Mouse (Mus musculus) erythroblast, embryonic 14.5 days (primary cell): ENCODE results near the gene Eif2s2. TPM values are rescaled to one million over a fixed set of nuclear protein-coding genes. Genes with fewer than 3 reads are reported as not detected.

ENCODE experiments used
- H3K27me3 ChIP-seq: 2 replicates; pipeline ENCODE4 v1.6.1; 2012; ENCODE audit warnings: inconsistent platforms; ENCODE audit not compliant: control insufficient read depth
- H3K36me3 ChIP-seq: 2 replicates; pipeline ENCODE4 v1.6.1; 2012; ENCODE audit warnings: mild to moderate bottlenecking, inconsistent platforms; ENCODE audit not compliant: control insufficient read depth
- H3K4me1 ChIP-seq: 2 replicates; pipeline ENCODE4 v1.6.1; 2012; ENCODE audit warnings: inconsistent platforms; ENCODE audit not compliant: control insufficient read depth
- H3K4me3 ChIP-seq: replicated peaks from 2 replicates; pipeline ENCODE3; 2012; ENCODE audit warnings: moderate library complexity, mild to moderate bottlenecking, inconsistent platforms
- H3K9me3 ChIP-seq: 2 replicates; pipeline ENCODE4 v1.6.1; 2012; ENCODE audit warnings: low read length, inconsistent platforms, mixed read lengths; ENCODE audit not compliant: control insufficient read depth
- GATA1 ChIP-seq: IDR thresholded peaks from 2 replicates; pipeline ENCODE4 v1.6.1; 2012; ENCODE audit warnings: low read length, inconsistent platforms, mixed read lengths
- TAL1 ChIP-seq: IDR thresholded peaks from 3 replicates; pipeline ENCODE4 v1.6.1; 2012; ENCODE audit warnings: low read length, inconsistent platforms, mixed read lengths
- polyA plus RNA-seq: library from polyadenylated mRNA; stranded (reverse); fragments of >175 nt; gene quantifications from 2 replicates; pipeline ENCODE4 v1.2.3, GENCODE M21; 2012

The Eif2s2 gene
- polyA plus RNA-seq, 1 experiment: 3.2 TPM

DNA sequence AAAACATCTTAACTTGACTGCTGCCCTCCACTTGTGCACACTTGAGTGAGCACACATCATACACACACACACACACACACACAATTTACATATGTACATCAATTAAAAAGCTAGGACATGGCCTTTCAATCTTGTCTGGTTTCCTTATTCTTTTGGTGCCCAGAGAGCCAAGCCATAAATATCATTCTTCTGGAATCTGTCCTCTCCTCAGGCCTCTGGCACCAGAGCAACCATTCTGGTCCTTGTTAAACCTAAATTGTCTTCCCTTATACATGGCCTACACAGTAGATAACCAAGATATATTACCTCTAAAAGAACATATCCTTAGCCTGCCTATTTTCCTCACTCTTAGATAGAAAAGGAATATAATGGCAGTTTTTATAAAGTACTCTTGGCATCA is 44.6 kb downstream of the Eif2s2 start:
- H3K4me3 ChIP-seq: no peak overlapping the region
- peaks cover 67% of the 10 kb centered on the region for H3K36me3 ChIP-seq
- no peak for TF ChIP-seq TAL1
- TF ChIP-seq GATA1: no peak
- H3K4me1 ChIP-seq: no peaks in the 10 kb centered on the region
- H3K9me3 ChIP-seq: no peaks in the 10 kb centered on the region
- H3K27me3 ChIP-seq: no peaks in the 10 kb centered on the region

DNA sequence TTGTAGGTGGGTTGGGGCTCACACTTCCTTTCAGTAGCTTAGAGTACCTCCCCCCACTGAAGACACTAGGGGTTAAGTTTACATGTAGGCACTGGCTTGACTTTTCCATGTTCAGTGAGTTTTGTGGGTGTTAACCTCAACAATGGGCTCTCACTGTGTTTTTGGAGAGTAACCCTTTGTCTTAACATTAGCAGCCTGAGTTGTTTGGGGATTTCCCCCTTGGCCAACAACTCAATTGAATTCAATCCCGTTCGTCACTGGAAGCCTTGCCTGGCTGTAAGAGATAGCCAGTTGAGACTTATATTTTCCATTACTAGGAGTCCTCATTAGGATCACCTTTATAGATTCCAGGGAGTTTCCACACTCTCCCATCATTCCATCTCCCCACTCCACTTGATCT is 56.2 kb downstream of the Eif2s2 start:
- TF ChIP-seq GATA1 (no peak), TAL1 (no peak)
- Histone ChIP-seq H3K36me3 (peaks cover 36% of the 10 kb centered on the region), H3K4me3 (no peak overlapping the region), H3K4me1 (peaks cover 19% of the 10 kb centered on the region), H3K27me3 (no peaks in the 10 kb centered on the region), H3K9me3 (no peaks in the 10 kb centered on the region)

DNA sequence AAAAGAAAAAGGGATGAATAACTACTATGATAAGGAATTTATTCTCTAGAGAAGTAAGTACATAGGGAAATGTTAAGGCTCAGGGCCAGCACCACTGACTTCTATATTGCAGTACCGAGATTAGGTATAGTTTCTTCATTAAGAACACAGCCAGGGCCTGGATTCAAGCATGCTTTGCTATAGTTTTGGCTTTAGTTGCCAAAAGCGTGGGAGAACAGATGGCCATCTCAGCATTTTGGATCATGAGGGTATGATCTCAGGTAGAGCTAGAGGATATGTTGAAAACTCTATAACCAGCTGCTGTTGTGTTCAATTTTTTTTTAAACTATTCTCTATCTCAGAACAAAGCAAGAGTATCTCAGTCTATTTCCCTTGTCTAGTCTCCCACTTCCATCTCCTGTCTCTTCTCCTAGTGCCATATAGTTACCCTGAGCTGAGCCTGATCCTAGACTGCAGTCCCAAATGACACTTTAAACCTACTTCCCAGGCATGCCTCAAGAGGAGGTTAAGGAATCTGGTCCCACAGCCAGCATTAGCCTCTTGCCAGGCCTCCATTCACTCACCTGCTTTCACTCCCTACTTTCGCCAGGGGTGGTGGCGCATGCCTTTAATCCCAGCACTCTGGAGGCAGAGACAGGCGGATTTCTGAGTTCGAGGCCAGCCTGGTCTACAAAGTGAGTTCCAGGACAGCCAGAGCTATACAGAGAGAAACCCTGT is 58.4 kb downstream of the Eif2s2 start:
- TF ChIP-seq GATA1: no peak
- no peak for TF ChIP-seq TAL1
- no peaks in the 10 kb centered on the region for H3K27me3 ChIP-seq
- H3K36me3 ChIP-seq: peaks cover 57% of the 10 kb centered on the region
- no peak overlapping the region for H3K4me3 ChIP-seq
- no peaks in the 10 kb centered on the region for H3K9me3 ChIP-seq
- H3K4me1 ChIP-seq: peaks cover 36% of the 10 kb centered on the region

DNA sequence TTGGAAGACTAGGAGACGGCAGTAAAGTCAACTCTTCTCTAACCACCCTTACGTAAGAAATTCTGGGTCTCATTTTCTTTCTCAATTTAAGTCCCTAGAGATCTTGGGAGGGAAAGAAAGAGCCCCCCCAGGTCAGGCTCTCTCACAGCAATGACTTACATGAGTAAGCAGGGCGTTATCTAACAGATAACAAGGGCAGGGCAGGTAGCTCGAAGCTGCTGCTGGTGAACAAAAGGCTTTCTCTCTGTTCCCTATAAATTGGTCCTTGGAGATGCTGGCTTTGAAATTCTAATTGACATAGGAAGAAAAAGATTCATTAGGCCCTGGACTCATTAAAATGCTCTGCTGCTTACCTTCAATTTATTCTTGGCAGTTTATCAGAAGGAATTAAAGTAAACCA is 60.3 kb downstream of the Eif2s2 start:
- H3K4me3 ChIP-seq: no peak overlapping the region
- H3K4me1 ChIP-seq: peaks cover 36% of the 10 kb centered on the region
- H3K27me3 ChIP-seq: no peaks in the 10 kb centered on the region
- no peaks in the 10 kb centered on the region for H3K9me3 ChIP-seq
- H3K36me3 ChIP-seq: peaks cover 73% of the 10 kb centered on the region
- TF ChIP-seq TAL1: no peak
- TF ChIP-seq GATA1: no peak

DNA sequence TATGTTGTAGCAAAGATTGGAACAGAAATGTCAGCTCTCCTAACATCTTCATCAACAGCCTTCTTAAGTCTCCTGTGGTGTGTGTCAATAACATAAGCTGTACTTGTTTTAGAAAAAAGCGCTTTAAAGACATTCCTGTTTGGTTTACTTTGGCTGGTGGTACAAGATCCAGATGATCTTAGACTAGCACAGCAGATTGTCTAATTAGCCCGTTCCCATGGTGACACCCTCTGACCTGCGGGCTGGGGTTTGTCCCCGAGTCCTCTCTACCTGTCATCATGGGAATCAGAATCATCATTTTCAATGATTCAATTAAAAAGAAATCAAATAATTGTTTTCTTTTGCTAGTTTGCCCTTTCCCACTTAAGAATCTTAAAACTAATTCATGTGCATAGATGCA is 65.2 kb downstream of the Eif2s2 start:
- H3K4me1 ChIP-seq: peaks cover 32% of the 10 kb centered on the region

DNA sequence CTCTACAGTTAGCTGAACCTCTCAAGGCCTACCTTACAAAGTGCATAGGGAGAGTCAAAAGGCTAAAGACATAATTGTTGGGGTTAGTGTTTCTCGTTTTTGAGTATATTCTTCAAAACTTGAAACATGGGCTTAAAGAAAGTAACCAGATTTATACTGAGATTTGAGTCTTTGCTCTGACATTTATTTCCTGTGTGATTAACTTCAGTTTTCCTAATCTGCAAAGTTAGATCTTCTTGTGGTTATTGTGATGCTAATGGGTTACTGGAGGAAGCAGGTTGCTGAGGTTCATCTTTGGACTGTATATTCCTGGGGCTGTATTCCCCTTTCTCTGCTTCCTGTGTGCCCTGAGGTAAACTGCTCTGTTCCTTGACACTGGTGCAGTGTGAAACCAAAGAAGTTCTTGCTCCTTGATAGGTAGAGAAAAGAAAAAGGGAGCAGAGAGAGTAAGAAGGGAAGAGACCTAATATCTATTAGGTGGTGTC is 66.6 kb downstream of the Eif2s2 start:
- TF ChIP-seq TAL1: no peak
- TF ChIP-seq GATA1: no peak
- no peak overlapping the region for H3K4me3 ChIP-seq
- no peaks in the 10 kb centered on the region for H3K9me3 ChIP-seq
- peaks cover 20% of the 10 kb centered on the region for H3K4me1 ChIP-seq
- no peaks in the 10 kb centered on the region for H3K27me3 ChIP-seq
- H3K36me3 ChIP-seq: peaks cover 86% of the 10 kb centered on the region

More for the DNA sequence above, 65.2 kb downstream of the Eif2s2 start:
- Histone ChIP-seq H3K36me3 (peaks cover 84% of the 10 kb centered on the region), H3K27me3 (no peaks in the 10 kb centered on the region), H3K4me3 (no peak overlapping the region), H3K9me3 (no peaks in the 10 kb centered on the region)
- TF ChIP-seq GATA1: no peak
- no peak for TF ChIP-seq TAL1

Other genes starting within 250 kb of the Eif2s2 start
- 23.8 and 27.6 TPM in 2 replicates for gene Chmp4b, start 241.2 kb downstream of the Eif2s2 start, polyA plus RNA-seq
- gene Gm14214, start 122.9 kb downstream of the Eif2s2 start, polyA plus RNA-seq: not detected in 2 replicates
- 135 and 142 TPM in 2 replicates for gene Raly, start 101.8 kb downstream of the Eif2s2 start, polyA plus RNA-seq
- not detected in 2 replicates for gene a, start 101.5 kb downstream of the Eif2s2 start, polyA plus RNA-seq
- gene Gm14226, start 125.3 kb upstream of the Eif2s2 start, polyA plus RNA-seq: not detected in 2 replicates
- gene Ahcy, start 181.6 kb upstream of the Eif2s2 start, polyA plus RNA-seq: 0.48 and 0.59 TPM in 2 replicates
- gene Itch, start 240.6 kb upstream of the Eif2s2 start, polyA plus RNA-seq: 0.06 TPM in 2 replicates